Mouse (Mus musculus) erythroblast, embryonic 14.5 days (primary cell): ENCODE data around the gene Rabep2. TPM values are rescaled to one million over a fixed set of nuclear protein-coding genes. Genes with fewer than 3 reads are reported as not detected.

Experiments used
- H3K27me3 ChIP-seq: 2 replicates; pipeline ENCODE4 v1.6.1; 2012; ENCODE audit warnings: inconsistent platforms; ENCODE audit not compliant: control insufficient read depth
- H3K36me3 ChIP-seq: 2 replicates; pipeline ENCODE4 v1.6.1; 2012; ENCODE audit warnings: mild to moderate bottlenecking, inconsistent platforms; ENCODE audit not compliant: control insufficient read depth
- H3K4me1 ChIP-seq: 2 replicates; pipeline ENCODE4 v1.6.1; 2012; ENCODE audit warnings: inconsistent platforms; ENCODE audit not compliant: control insufficient read depth
- H3K4me3 ChIP-seq: replicated peaks from 2 replicates; pipeline ENCODE3; 2012; ENCODE audit warnings: moderate library complexity, mild to moderate bottlenecking, inconsistent platforms
- H3K9me3 ChIP-seq: 2 replicates; pipeline ENCODE4 v1.6.1; 2012; ENCODE audit warnings: low read length, inconsistent platforms, mixed read lengths; ENCODE audit not compliant: control insufficient read depth
- GATA1 ChIP-seq: IDR thresholded peaks from 2 replicates; pipeline ENCODE4 v1.6.1; 2012; ENCODE audit warnings: low read length, inconsistent platforms, mixed read lengths
- TAL1 ChIP-seq: IDR thresholded peaks from 3 replicates; pipeline ENCODE4 v1.6.1; 2012; ENCODE audit warnings: low read length, inconsistent platforms, mixed read lengths
- polyA plus RNA-seq: library from polyadenylated mRNA; stranded (reverse); fragments of >175 nt; gene quantifications from 2 replicates; pipeline ENCODE4 v1.2.3, GENCODE M21; 2012

The Rabep2 gene
- polyA plus RNA-seq, 1 experiment = 0.68 TPM

GRCm38 (mm10) chr7:126466116-126466515 lies 37.6 kb downstream of the Rabep2 start:
- Histone ChIP-seq H3K9me3 (no peaks in the 10 kb centered on the region), H3K4me1 (peaks cover 17% of the 10 kb centered on the region), H3K27me3 (no peaks in the 10 kb centered on the region), H3K4me3 (no peak overlapping the region), H3K36me3 (peaks cover 44% of the 10 kb centered on the region)
- TF ChIP-seq TAL1 (no peak), GATA1 (no peak)

GRCm38 (mm10) chr7:126466707-126467106 lies 38.1 kb downstream of the Rabep2 start:
- peaks cover 17% of the 10 kb centered on the region for H3K4me1 ChIP-seq

DNA sequence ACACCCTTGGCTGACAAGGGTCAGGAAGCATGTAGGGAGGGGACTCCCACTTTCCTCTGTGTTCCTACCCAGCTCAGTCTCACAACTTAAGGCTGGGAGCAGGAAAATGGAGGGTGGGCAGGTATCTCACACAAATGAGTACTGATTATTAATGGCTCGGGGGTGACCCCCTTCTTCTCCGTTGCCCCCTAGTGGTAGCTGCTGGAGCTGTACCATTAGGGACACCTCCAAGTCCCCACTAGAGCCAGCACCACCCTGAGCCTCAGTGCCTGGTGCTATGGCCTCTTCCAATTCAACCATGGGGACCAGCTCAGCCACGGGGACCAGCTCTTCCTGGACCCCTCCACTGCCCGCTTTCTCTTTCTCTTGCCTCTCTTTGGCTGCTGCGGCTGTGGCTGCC lies 38.7 kb downstream of the Rabep2 start:
- no peaks in the 10 kb centered on the region for H3K27me3 ChIP-seq
- TF ChIP-seq TAL1 = no peak
- TF ChIP-seq GATA1 = no peak
- H3K4me1 ChIP-seq = peaks cover 23% of the 10 kb centered on the region
- no peak overlapping the region for H3K4me3 ChIP-seq
- peaks cover 56% of the 10 kb centered on the region for H3K36me3 ChIP-seq
- no peaks in the 10 kb centered on the region for H3K9me3 ChIP-seq

More at GRCm38 (mm10) chr7:126466707-126467106, 38.1 kb downstream of the Rabep2 start:
- no peaks in the 10 kb centered on the region for H3K27me3 ChIP-seq
- no peak for TF ChIP-seq GATA1
- TF ChIP-seq TAL1 = no peak
- peaks cover 50% of the 10 kb centered on the region for H3K36me3 ChIP-seq
- H3K4me3 ChIP-seq = no peak overlapping the region
- no peaks in the 10 kb centered on the region for H3K9me3 ChIP-seq

GRCm38 (mm10) chr7:126467834-126468627 lies 39.5 kb downstream of the Rabep2 start:
- Histone ChIP-seq H3K27me3 (no peaks in the 10 kb centered on the region), H3K4me1 (peaks cover 29% of the 10 kb centered on the region), H3K9me3 (no peaks in the 10 kb centered on the region), H3K36me3 (peaks cover 63% of the 10 kb centered on the region), H3K4me3 (no peak overlapping the region)
- TF ChIP-seq TAL1 (no peak), GATA1 (no peak)

DNA sequence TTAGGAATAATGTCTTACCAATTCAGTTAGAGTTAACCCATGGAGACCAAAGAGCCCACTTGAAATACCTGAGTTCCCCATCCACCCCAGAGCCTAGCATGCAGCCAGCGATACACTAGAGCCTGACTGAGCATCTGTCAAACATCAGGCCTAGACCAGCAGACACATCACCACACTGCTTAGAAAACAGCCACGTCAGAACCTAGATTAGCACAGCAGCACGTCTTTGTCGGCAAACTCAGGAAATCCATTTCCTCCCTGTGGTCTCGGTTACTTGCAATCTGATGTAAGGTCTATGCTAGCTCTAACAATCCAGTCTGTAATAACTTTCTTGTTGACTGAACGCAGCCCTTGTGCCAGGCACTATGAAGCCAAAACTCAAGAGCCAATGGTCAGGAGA lies 41.5 kb downstream of the Rabep2 start:
- Histone ChIP-seq H3K4me1 (peaks cover 37% of the 10 kb centered on the region), H3K36me3 (peaks cover 64% of the 10 kb centered on the region), H3K4me3 (no peak overlapping the region), H3K9me3 (no peaks in the 10 kb centered on the region), H3K27me3 (no peaks in the 10 kb centered on the region)
- TF ChIP-seq GATA1 = no peak
- TF ChIP-seq TAL1 = no peak

- TF ChIP-seq GATA1 = no peak
- no peak for TF ChIP-seq TAL1
- H3K4me1 ChIP-seq = peaks cover 39% of the 10 kb centered on the region
- H3K27me3 ChIP-seq = no peaks in the 10 kb centered on the region
- peaks cover 62% of the 10 kb centered on the region for H3K36me3 ChIP-seq
- H3K9me3 ChIP-seq = no peaks in the 10 kb centered on the region
- no peak overlapping the region for H3K4me3 ChIP-seq
Measured at GRCm38 (mm10) chr7:126471361-126471760, 42.8 kb downstream of the Rabep2 start.

- Histone ChIP-seq H3K36me3 (peaks cover 61% of the 10 kb centered on the region), H3K27me3 (no peaks in the 10 kb centered on the region), H3K4me3 (no peak overlapping the region), H3K9me3 (no peaks in the 10 kb centered on the region), H3K4me1 (peaks cover 43% of the 10 kb centered on the region)
- TF ChIP-seq TAL1 (no peak), GATA1 (no peak)
Measured at GRCm38 (mm10) chr7:126471853-126472252, 43.3 kb downstream of the Rabep2 start.

DNA sequence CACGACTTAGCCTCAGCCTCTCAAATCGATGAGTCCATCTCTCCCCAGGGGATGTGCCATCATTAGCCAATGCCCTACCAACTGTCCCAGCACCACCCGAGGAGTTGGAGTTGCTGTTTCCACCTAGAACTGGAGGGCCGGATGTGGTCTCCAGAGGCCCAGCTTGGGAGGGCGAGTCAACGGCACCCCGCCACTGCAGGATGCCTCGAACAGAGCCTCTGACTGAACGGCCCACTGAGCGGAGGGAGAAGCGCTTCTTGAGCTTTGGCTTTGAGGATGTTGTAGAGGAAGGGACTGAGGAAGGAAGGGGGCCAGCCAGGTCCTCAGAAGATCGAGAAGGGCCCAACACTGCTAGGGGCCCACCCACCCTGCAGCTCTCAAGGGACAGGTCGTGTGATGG lies 43.7 kb downstream of the Rabep2 start:
- no peaks in the 10 kb centered on the region for H3K9me3 ChIP-seq
- peaks cover 56% of the 10 kb centered on the region for H3K36me3 ChIP-seq
- H3K27me3 ChIP-seq = no peaks in the 10 kb centered on the region
- no peak overlapping the region for H3K4me3 ChIP-seq
- peaks cover 43% of the 10 kb centered on the region for H3K4me1 ChIP-seq
- TF ChIP-seq GATA1 = no peak
- TF ChIP-seq TAL1 = no peak

DNA sequence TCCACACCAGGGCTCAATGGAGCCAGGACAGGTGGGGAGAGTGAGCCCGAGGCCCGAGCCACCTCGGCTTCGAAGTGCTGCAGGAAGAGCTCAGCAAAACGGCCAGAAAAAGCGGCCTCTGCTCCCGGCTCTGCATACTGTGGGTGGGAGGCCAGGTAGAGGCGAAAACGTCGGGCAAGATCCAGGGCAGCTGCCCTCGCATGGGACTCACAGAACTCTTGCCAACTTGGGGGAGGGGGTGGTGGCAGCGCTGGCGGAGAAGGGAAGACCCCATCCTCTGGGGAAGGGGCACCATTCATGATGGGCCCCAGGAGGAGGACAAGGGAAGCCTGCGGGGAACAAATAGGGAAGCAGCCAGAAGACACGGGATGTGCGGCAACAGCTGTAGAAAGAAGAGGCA lies 44.2 kb downstream of the Rabep2 start:
- Histone ChIP-seq H3K27me3 (no peaks in the 10 kb centered on the region), H3K4me1 (peaks cover 43% of the 10 kb centered on the region), H3K4me3 (no peak overlapping the region), H3K9me3 (no peaks in the 10 kb centered on the region), H3K36me3 (peaks cover 52% of the 10 kb centered on the region)
- TF ChIP-seq GATA1 = no peak
- no peak for TF ChIP-seq TAL1
